Mouse (Mus musculus) left cerebral cortex, postnatal 14 days (tissue): ENCODE data around the gene Myoz2. TPM values are rescaled to one million over a fixed set of nuclear protein-coding genes. Genes with fewer than 3 reads are reported as not detected.

ENCODE experiments used
- microRNA-seq, 2 experiments: library from miRNA; unstranded; fragments of <30 nt; microRNA quantifications; one replicate each; pipeline ENCODE4 v1.2.0; 2022
- total RNA-seq, 2 experiments: library from RNA; stranded (reverse); gene quantifications; 2 replicates each; pipeline ENCODE4 v1.2.3; 2021

Gene Myoz2
- total RNA-seq, 2 experiments from 2014 or later, result not detected

Small RNAs within 50 kb of the gene (microRNA-seq; reads per million reads assigned to microRNA genes)
- 0 reads per million in 2 experiments for gene Gm22066

Other genes starting within 250 kb of the Myoz2 start
- not detected for gene Fabp2, start 139.9 kb downstream of the Myoz2 start, total RNA-seq
- not detected for gene Gm10959, start 115.7 kb downstream of the Myoz2 start, total RNA-seq
- 10 to 100 TPM; 52.6 to 57.9 TPM for gene 1810037I17Rik, start 110.8 kb downstream of the Myoz2 start, total RNA-seq
- gene Usp53, start 50.5 kb downstream of the Myoz2 start, total RNA-seq, result 10 to 100 TPM; 18.4 to 21.8 TPM
- 1 to 10 TPM; 1.8 to 3.0 TPM for gene Synpo2, start 201.1 kb upstream of the Myoz2 start, total RNA-seq
- gene Sec24d, start 232.4 kb upstream of the Myoz2 start, total RNA-seq, result 10 to 100 TPM; 12.6 to 16.4 TPM